Mouse (Mus musculus): Measurements from ENCODE around the gene Tldc2. TPM values are rescaled to one million over a fixed set of nuclear protein-coding genes. Genes with fewer than 3 reads are reported as not detected.

Gene Tldc2
- not detected in 2 replicates for polyA plus RNA-seq (2014; fragmentation: Nextera tagmentation; extraction: Ambion mirVana)

DNA sequence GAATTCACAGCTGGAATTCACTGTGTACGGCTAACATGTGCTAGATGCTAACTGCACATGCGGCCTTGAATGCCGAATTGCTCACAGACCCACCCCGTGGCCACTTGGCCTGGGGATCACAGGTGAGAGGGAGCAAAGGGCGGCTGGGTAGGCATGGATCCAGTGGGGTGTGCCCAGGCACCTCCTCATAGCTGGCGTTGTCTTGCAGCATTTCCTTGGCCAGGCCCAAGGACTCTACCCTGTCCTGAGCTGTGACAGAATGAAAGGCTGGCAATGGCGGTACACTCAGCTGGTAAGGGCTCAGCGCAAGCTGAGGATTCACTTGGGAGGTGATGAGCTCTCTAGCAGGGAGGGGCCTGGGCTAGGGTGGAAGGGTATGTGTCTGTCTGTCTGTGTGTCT lies at the start of gene Tldc2:
Gene Tldc2 (plus strand): TSS at position 260 of the 400 bp plus-strand sequence.
- no peak within 1 kb of the TSS for H3K4me2 ChIP-seq
- H3K27ac ChIP-seq (ENCODE audit: low read depth, low read length) = no peak within 1 kb of the TSS
- no peak for ATAC-seq (replicated peaks; ENCODE audit: low FRiP score)

GRCm38 (mm10) chr2:157037303-157037702 lies 49.6 kb upstream of the Tldc2 start:
- Histone ChIP-seq H3K9ac (ENCODE audit: low read depth, low read length) (no peak overlapping the region), H3K9me3 (ENCODE audit: control insufficient read depth, low read length) (no peaks in the 10 kb centered on the region), H3K27ac (ENCODE audit: low read depth, low read length) (no peak overlapping the region), H3K27me3 (replicated peaks; ENCODE audit: control insufficient read depth, insufficient read depth, low read length) (no peaks in the 10 kb centered on the region), H3K4me3 (ENCODE audit: low read depth, low read length) (no peak overlapping the region), H3K4me1 (replicated peaks; ENCODE audit: control insufficient read depth, insufficient read depth, low read length) (no peaks in the 10 kb centered on the region), H3K36me3 (ENCODE audit: control insufficient read depth, insufficient read depth, low read length) (peaks cover 19% of the 10 kb centered on the region), H3K4me2 (no peak overlapping the region)
- DNase-seq (ENCODE audit: low spot score) (no peak), ATAC-seq (replicated peaks; ENCODE audit: low FRiP score) (no peak)
- WGBS = 78% methylated on average over 9 of the region's 9 CpGs

More for the DNA sequence above, at the start of gene Tldc2:
- DNase-seq (ENCODE audit: low spot score) = no peak
- Histone ChIP-seq H3K27me3 (replicated peaks; ENCODE audit: control insufficient read depth, insufficient read depth, low read length) (0 out of 2 replicates have a peak, but pooled peaks cover 3% of the 10 kb centered on the region), H3K9ac (ENCODE audit: low read depth, low read length) (no peak within 1 kb of the TSS), H3K4me1 (replicated peaks; ENCODE audit: control insufficient read depth, insufficient read depth, low read length) (peaks cover 3% of the 10 kb centered on the region; the same call in 1 of the 2 replicates), H3K36me3 (ENCODE audit: control insufficient read depth, insufficient read depth, low read length) (no peaks in the 10 kb centered on the region), H3K4me3 (ENCODE audit: low read depth, low read length) (no peak within 1 kb of the TSS), H3K9me3 (ENCODE audit: control insufficient read depth, low read length) (no peaks in the 10 kb centered on the region)
- 86% methylated on average over 8 of the region's 8 CpGs for WGBS

- H3K36me3 ChIP-seq (ENCODE audit: control insufficient read depth, insufficient read depth, low read length) = peaks cover 24% of the 10 kb centered on the region
- no peak for ATAC-seq (replicated peaks; ENCODE audit: low FRiP score)
These were observed 46.8 kb upstream of the Tldc2 start for GRCm38 (mm10) chr2:157039900-157040648.

GRCm38 (mm10) chr2:157040649-157041046 lies 46.2 kb upstream of the Tldc2 start:
- DNase-seq (ENCODE audit: low spot score) (no peak), ATAC-seq (replicated peaks; ENCODE audit: low FRiP score) (no peak)
- 84% methylated on average over 17 of the region's 17 CpGs for WGBS
- H3K27ac ChIP-seq (ENCODE audit: low read depth, low read length) = no peak overlapping the region
- no peaks in the 10 kb centered on the region for H3K27me3 ChIP-seq (replicated peaks; ENCODE audit: control insufficient read depth, insufficient read depth, low read length)
- no peak overlapping the region for H3K9ac ChIP-seq (ENCODE audit: low read depth, low read length)
- H3K9me3 ChIP-seq (ENCODE audit: control insufficient read depth, low read length) = no peaks in the 10 kb centered on the region
- H3K4me1 ChIP-seq (replicated peaks; ENCODE audit: control insufficient read depth, insufficient read depth, low read length) = no peaks in the 10 kb centered on the region
- H3K4me2 ChIP-seq = no peak overlapping the region
- H3K4me3 ChIP-seq (ENCODE audit: low read depth, low read length) = no peak overlapping the region
- H3K36me3 ChIP-seq (ENCODE audit: control insufficient read depth, insufficient read depth, low read length) = peaks cover 26% of the 10 kb centered on the region

More at GRCm38 (mm10) chr2:157039900-157040648, 46.8 kb upstream of the Tldc2 start:
- no peaks in the 10 kb centered on the region for H3K9me3 ChIP-seq (ENCODE audit: control insufficient read depth, low read length)
- 92% methylated on average over 50 of the region's 50 CpGs for WGBS
- H3K9ac ChIP-seq (ENCODE audit: low read depth, low read length) = no peak overlapping the region
- no peaks in the 10 kb centered on the region for H3K4me1 ChIP-seq (replicated peaks; ENCODE audit: control insufficient read depth, insufficient read depth, low read length)
- H3K27me3 ChIP-seq (replicated peaks; ENCODE audit: control insufficient read depth, insufficient read depth, low read length) = no peaks in the 10 kb centered on the region
- H3K4me2 ChIP-seq = no peak overlapping the region
- no peak overlapping the region for H3K27ac ChIP-seq (ENCODE audit: low read depth, low read length)
- no peak overlapping the region for H3K4me3 ChIP-seq (ENCODE audit: low read depth, low read length)
- no peak for DNase-seq (ENCODE audit: low spot score)

DNA sequence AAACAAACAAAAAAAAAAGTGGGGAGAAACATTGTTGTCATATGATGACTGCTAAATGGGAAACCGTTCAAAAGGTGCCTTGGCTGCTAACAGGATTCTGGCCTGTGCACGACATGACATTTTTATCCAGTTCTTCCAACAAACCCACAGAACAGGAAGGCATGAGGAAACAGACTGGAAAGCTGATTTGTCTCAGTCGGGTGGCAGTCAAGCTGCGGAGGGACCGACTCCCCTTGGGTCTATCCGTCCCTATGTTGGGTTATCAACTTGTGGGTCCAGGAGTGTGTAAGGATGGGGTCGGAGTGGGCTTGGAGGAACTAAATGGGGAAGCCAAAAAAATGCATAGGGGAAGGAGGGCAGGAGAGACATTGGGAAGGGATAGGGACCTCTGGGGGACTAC lies 45.4 kb upstream of the Tldc2 start:
- H3K4me2 ChIP-seq = no peak overlapping the region
- no peaks in the 10 kb centered on the region for H3K9me3 ChIP-seq (ENCODE audit: control insufficient read depth, low read length)
- no peaks in the 10 kb centered on the region for H3K4me1 ChIP-seq (replicated peaks; ENCODE audit: control insufficient read depth, insufficient read depth, low read length)
- DNase-seq (ENCODE audit: low spot score) = no peak
- no peak for ATAC-seq (replicated peaks; ENCODE audit: low FRiP score)
- WGBS = 56% methylated on average over 7 of the region's 7 CpGs
- H3K27ac ChIP-seq (ENCODE audit: low read depth, low read length) = no peak overlapping the region
- no peaks in the 10 kb centered on the region for H3K27me3 ChIP-seq (replicated peaks; ENCODE audit: control insufficient read depth, insufficient read depth, low read length)
- peaks cover 31% of the 10 kb centered on the region for H3K36me3 ChIP-seq (ENCODE audit: control insufficient read depth, insufficient read depth, low read length)
- H3K4me3 ChIP-seq (ENCODE audit: low read depth, low read length) = no peak overlapping the region
- no peak overlapping the region for H3K9ac ChIP-seq (ENCODE audit: low read depth, low read length)

DNA sequence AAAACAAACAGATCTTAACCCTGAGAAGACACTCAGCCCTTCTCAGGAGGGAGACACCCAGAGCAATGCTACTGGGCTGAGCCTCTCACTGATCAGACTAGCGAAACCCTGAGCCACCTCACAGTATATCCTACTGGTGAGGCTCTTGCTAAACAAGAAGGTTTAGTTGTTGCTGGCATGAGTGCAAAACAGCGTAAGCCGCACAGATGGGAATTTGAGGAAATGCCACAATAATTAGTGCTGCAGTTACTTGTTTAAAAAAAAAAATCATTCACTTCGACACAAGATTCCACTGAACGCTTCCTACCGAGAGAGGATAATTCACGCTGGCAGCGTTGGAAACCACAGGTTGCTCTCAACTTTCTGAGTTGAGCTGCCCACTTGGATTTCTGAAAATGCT lies 43.3 kb upstream of the Tldc2 start:
- Histone ChIP-seq H3K4me2 (no peak overlapping the region), H3K27me3 (replicated peaks; ENCODE audit: control insufficient read depth, insufficient read depth, low read length) (no peaks in the 10 kb centered on the region), H3K27ac (ENCODE audit: low read depth, low read length) (no peak overlapping the region), H3K4me3 (ENCODE audit: low read depth, low read length) (no peak overlapping the region), H3K36me3 (ENCODE audit: control insufficient read depth, insufficient read depth, low read length) (peaks cover 34% of the 10 kb centered on the region), H3K9ac (ENCODE audit: low read depth, low read length) (no peak overlapping the region), H3K9me3 (ENCODE audit: control insufficient read depth, low read length) (no peaks in the 10 kb centered on the region), H3K4me1 (replicated peaks; ENCODE audit: control insufficient read depth, insufficient read depth, low read length) (no peaks in the 10 kb centered on the region)
- WGBS = 92% methylated on average over 8 of the region's 8 CpGs
- ATAC-seq (replicated peaks; ENCODE audit: low FRiP score) (no peak), DNase-seq (ENCODE audit: low spot score) (no peak)

DNA sequence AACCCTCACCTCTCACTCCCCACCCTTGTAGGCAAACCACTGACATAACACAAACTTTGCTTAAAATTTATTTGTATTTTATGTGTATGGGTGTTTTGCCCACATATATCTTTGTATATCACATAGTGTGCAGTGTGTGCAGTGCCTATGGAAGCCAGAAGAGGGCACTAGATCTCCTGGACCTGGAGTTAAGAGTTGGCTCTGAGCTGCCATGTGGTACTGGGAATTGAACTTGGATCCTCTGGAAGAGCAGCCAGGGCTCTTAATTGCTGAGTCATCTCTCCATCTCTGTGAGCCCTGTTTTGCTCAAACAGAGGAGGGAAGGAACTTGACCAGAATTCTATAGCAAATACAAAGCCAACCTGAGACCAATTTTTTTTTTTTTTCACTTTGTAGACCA lies 42.9 kb upstream of the Tldc2 start:
- no peak for DNase-seq (ENCODE audit: low spot score)
- Histone ChIP-seq H3K27ac (ENCODE audit: low read depth, low read length) (no peak overlapping the region), H3K4me3 (ENCODE audit: low read depth, low read length) (no peak overlapping the region), H3K4me2 (no peak overlapping the region), H3K9ac (ENCODE audit: low read depth, low read length) (no peak overlapping the region), H3K4me1 (replicated peaks; ENCODE audit: control insufficient read depth, insufficient read depth, low read length) (no peaks in the 10 kb centered on the region), H3K36me3 (ENCODE audit: control insufficient read depth, insufficient read depth, low read length) (peaks cover 34% of the 10 kb centered on the region), H3K9me3 (ENCODE audit: control insufficient read depth, low read length) (no peaks in the 10 kb centered on the region), H3K27me3 (replicated peaks; ENCODE audit: control insufficient read depth, insufficient read depth, low read length) (no peaks in the 10 kb centered on the region)
- ATAC-seq (replicated peaks; ENCODE audit: low FRiP score) = no peak

DNA sequence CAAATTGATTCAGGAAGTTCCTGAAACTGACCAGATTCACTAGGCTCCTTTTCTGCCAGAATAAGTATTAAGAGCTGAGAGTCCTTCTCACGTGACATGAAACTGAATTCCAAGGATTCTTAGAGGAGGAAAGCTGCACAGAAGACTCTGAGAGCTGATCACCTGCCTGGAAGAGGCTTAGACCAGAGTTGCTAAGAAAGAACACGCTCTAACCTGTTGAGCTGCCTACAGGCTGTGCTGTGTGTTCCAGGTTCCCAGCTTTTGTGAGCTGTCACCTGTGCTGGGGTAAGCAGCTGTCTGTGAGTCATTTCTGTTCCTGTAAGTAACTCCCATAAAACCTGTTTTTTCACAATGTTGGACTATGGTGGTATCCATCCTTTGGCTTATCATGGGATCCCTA lies 40.9 kb upstream of the Tldc2 start:
- 88% methylated on average over 2 of the region's 2 CpGs for WGBS
- peaks cover 19% of the 10 kb centered on the region for H3K36me3 ChIP-seq (ENCODE audit: control insufficient read depth, insufficient read depth, low read length)

DNA sequence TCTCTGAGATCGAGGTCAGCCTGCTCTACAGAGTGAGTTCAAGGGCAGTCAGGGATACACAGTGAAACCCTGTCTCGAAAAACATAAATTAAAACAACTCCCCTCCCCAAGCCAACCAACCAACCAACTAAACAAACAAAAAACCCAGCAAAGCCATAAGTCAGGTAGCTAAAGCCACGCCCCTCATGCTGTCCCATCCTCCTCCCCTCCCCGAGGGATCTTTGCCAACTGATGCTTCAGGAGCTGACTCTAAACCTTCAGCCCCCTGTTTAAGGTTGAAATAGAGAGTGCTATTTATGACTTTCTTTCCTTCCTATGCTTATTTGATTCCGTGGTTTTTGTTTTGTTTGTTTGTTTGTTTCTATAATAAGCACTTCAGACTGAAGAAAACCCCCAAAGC lies 39.9 kb upstream of the Tldc2 start:
- H3K9ac ChIP-seq (ENCODE audit: low read depth, low read length) = no peak overlapping the region
- no peak overlapping the region for H3K4me3 ChIP-seq (ENCODE audit: low read depth, low read length)
- DNase-seq (ENCODE audit: low spot score) (no peak), ATAC-seq (replicated peaks; ENCODE audit: low FRiP score) (no peak)
- H3K27ac ChIP-seq (ENCODE audit: low read depth, low read length) = no peak overlapping the region
- no peaks in the 10 kb centered on the region for H3K27me3 ChIP-seq (replicated peaks; ENCODE audit: control insufficient read depth, insufficient read depth, low read length)
- no peaks in the 10 kb centered on the region for H3K4me1 ChIP-seq (replicated peaks; ENCODE audit: control insufficient read depth, insufficient read depth, low read length)
- peaks cover 19% of the 10 kb centered on the region for H3K36me3 ChIP-seq (ENCODE audit: control insufficient read depth, insufficient read depth, low read length)
- no peaks in the 10 kb centered on the region for H3K9me3 ChIP-seq (ENCODE audit: control insufficient read depth, low read length)
- WGBS = 80% methylated on average over 5 of the region's 5 CpGs
- no peak overlapping the region for H3K4me2 ChIP-seq

More for the DNA sequence above, 40.9 kb upstream of the Tldc2 start:
- Histone ChIP-seq H3K4me3 (ENCODE audit: low read depth, low read length) (no peak overlapping the region), H3K9ac (ENCODE audit: low read depth, low read length) (no peak overlapping the region), H3K4me2 (no peak overlapping the region), H3K4me1 (replicated peaks; ENCODE audit: control insufficient read depth, insufficient read depth, low read length) (no peaks in the 10 kb centered on the region), H3K9me3 (ENCODE audit: control insufficient read depth, low read length) (no peaks in the 10 kb centered on the region), H3K27me3 (replicated peaks; ENCODE audit: control insufficient read depth, insufficient read depth, low read length) (no peaks in the 10 kb centered on the region), H3K27ac (ENCODE audit: low read depth, low read length) (no peak overlapping the region)
- no peak for DNase-seq (ENCODE audit: low spot score)
- no peak for ATAC-seq (replicated peaks; ENCODE audit: low FRiP score)

All from liver, embryonic 11.5 days (tissue).